Mouse (Mus musculus) midbrain, postnatal 0 days (tissue): ENCODE measurements at regions not wholly inside any gene's neighbourhood (a gene's known extent, or its start where the extent isn't known, plus 50 kb on each side); places are given as distances from the start of the nearest gene placed in this dataset.

Experiments used
- ATAC-seq: fragments of 200-750 bp; cut with Nextera tagmentation; 2 replicates; pipeline ENCODE4 v1.8.0; 2017; ENCODE audit warnings: moderate number of reproducible peaks, mild to moderate bottlenecking, moderate TSS enrichment, moderate library complexity; ENCODE audit not compliant: low FRiP score
- DNase-seq: peaks from one replicate; pipeline ENCODE4 v3.0.0-alpha.2; 2015; ENCODE audit warnings: low spot score
- H3K27ac ChIP-seq: fragments of 300-500 bp; sonication (generic); 2 replicates; pipeline ENCODE4 v1.5.1; 2014; ENCODE audit warnings: low read depth, mild to moderate bottlenecking, low read length, mixed read lengths
- H3K27me3 ChIP-seq: fragments of 300-500 bp; sonication (generic); 2 replicates; pipeline ENCODE4 v1.6.1; 2014; ENCODE audit warnings: low read length, control low read depth, mixed read lengths; ENCODE audit not compliant: insufficient read depth
- H3K36me3 ChIP-seq: fragments of 300-500 bp; sonication (generic); 2 replicates; pipeline ENCODE4 v1.6.1; 2014; ENCODE audit warnings: low read length, control low read depth, mixed read lengths; ENCODE audit not compliant: insufficient read depth
- H3K4me1 ChIP-seq: fragments of 300-500 bp; sonication (generic); 2 replicates; pipeline ENCODE4 v1.6.1; 2014; ENCODE audit warnings: mild to moderate bottlenecking, control low read depth, antibody characterized with exemption, low read length, mixed read lengths; ENCODE audit not compliant: insufficient read depth
- H3K4me2 ChIP-seq: fragments of 300-500 bp; sonication (generic); 2 replicates; pipeline ENCODE4 v1.6.1; 2014; ENCODE audit warnings: low read depth, mild to moderate bottlenecking, low read length, mixed read lengths; ENCODE audit not compliant: poor library complexity, severe bottlenecking
- H3K4me3 ChIP-seq: fragments of 300-500 bp; sonication (generic); 2 replicates; pipeline ENCODE4 v1.5.1; 2014; ENCODE audit warnings: low read depth, mild to moderate bottlenecking, low read length, moderate library complexity
- H3K9ac ChIP-seq: fragments of 300-500 bp; sonication (generic); replicated peaks from 2 replicates; pipeline ENCODE4 v1.6.1; 2014; ENCODE audit warnings: mild to moderate bottlenecking, low read length, moderate library complexity, mixed read lengths; ENCODE audit not compliant: poor library complexity, severe bottlenecking
- H3K9me3 ChIP-seq: fragments of 300-500 bp; sonication (generic); 2 replicates; pipeline ENCODE4 v1.6.1; 2016; ENCODE audit warnings: low read length, control low read depth
- CTCF ChIP-seq: IDR thresholded peaks from 2 replicates; pipeline ENCODE4 v1.5.1; 2016; ENCODE audit warnings: antibody characterized with exemption, mild to moderate bottlenecking
- WGBS: fragments of 180-500 bp; shearing (Covaris S2); extraction: QIAGEN DNeasy Blood & Tissue Kit; methylation state at CpG from one replicate; pipeline ENCODE4 v1.1.7; 2014; 5-methylcytosine and 5-hydroxymethylcytosine counted together

DNA sequence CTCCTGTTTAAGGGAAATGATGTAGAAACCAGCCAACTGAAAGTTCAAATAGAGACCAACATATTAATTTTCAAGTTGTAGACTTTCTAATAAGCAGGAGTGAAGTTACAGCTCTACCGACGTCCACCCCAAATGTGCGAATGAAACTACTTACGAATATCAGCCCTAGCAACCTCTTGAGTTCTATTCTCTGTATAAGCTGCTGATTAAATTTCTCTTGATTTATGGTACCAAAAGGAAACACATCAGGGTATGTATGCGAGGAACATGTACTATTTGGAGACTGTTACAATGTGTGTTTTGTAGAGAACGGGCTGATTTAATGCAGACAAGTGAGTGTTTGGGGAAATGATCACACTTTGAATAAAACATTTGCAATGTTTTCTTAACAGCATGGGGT, 412.9 kb downstream of the Cd109 start:
- no peaks in the 10 kb centered on the region for H3K9me3 ChIP-seq
- WGBS: 89% methylated on average over 6 of the region's 6 CpGs
- H3K4me3 ChIP-seq: no peak overlapping the region
- H3K4me1 ChIP-seq: no peaks in the 10 kb centered on the region
- no peak overlapping the region for H3K4me2 ChIP-seq
- no peak overlapping the region for H3K9ac ChIP-seq
- H3K27ac ChIP-seq: no peak overlapping the region
- H3K36me3 ChIP-seq: no peaks in the 10 kb centered on the region
- no peak for ATAC-seq
- no peak for DNase-seq
- TF ChIP-seq CTCF: no peak
- H3K27me3 ChIP-seq: no peaks in the 10 kb centered on the region

DNA sequence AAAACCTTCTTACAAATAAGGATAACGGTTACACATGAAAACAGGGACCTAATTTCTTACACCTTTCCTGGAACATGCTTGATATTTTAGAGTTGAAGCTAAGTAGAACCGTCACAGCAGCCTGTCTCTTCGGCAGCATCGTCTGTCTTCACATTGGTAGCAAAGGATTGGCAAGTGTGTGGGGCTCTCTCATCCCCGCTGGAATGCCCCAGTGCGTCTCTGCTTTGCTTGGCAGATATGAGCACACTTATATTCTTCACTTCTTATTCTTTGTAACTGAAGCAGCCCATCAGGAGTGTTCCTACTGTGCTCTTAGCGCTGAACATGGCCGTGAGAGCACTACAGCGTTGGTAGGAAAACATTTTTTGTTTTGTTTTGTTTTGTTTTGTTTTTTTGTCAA, 414.1 kb downstream of the Cd109 start:
- no peaks in the 10 kb centered on the region for H3K36me3 ChIP-seq
- no peaks in the 10 kb centered on the region for H3K4me1 ChIP-seq
- ATAC-seq: no peak
- H3K27ac ChIP-seq: no peak overlapping the region
- H3K9ac ChIP-seq: no peak overlapping the region
- no peak for DNase-seq
- no peaks in the 10 kb centered on the region for H3K9me3 ChIP-seq
- H3K27me3 ChIP-seq: no peaks in the 10 kb centered on the region
- no peak overlapping the region for H3K4me2 ChIP-seq
- no peak for TF ChIP-seq CTCF
- no peak overlapping the region for H3K4me3 ChIP-seq
- 85% methylated on average over 9 of the region's 9 CpGs for WGBS

DNA sequence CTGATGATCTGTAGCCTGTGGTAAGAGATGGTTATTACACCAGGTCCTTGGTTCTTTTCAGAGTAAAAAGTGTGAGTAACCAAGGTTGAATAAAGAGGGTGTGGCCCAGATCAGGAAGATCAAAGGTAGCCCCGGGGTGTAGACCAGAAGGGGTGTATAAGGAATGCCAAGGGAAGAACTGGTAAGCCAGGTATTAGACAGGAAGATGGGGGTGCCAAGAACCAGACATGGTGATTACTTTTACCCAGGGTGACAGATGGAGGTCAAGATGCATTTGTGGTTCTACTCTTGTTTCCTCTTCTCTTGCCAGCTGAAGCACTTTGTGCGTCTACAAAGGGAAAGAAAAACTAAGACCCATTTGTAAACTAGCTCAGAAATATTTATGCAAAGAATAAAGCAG, 420.3 kb downstream of the Cd109 start:
- no peak for ATAC-seq

DNA sequence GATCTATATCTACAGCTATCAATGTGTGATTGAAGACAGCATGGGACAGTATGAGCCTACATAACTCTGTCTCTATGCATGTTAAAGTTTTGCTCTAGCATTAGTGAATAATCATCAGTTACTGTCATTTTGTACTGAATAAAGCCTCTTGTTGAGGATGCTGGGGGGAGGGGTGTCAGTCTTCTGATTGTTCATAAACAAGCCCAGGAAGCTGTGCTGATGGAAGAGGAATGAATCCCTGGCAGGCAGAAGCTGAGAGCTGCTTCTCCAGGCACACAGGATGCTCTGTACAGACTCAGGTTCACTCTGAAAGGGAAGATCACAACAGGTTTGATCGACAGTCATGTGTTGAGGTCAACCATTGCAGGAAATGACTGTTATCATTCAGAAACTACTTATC, 421.7 kb downstream of the Cd109 start:
- no peak overlapping the region for H3K4me3 ChIP-seq
- no peaks in the 10 kb centered on the region for H3K27me3 ChIP-seq
- 83% methylated on average over 1 of the region's 1 CpGs for WGBS
- no peak for DNase-seq
- no peaks in the 10 kb centered on the region for H3K4me1 ChIP-seq
- no peak for TF ChIP-seq CTCF
- H3K9ac ChIP-seq: no peak overlapping the region
- H3K4me2 ChIP-seq: no peak overlapping the region
- no peak overlapping the region for H3K27ac ChIP-seq
- ATAC-seq: no peak
- no peaks in the 10 kb centered on the region for H3K9me3 ChIP-seq
- no peaks in the 10 kb centered on the region for H3K36me3 ChIP-seq

More for the DNA sequence above, 420.3 kb downstream of the Cd109 start:
- Histone ChIP-seq H3K9me3 (no peaks in the 10 kb centered on the region), H3K36me3 (no peaks in the 10 kb centered on the region), H3K4me1 (no peaks in the 10 kb centered on the region), H3K9ac (no peak overlapping the region), H3K27ac (no peak overlapping the region), H3K27me3 (no peaks in the 10 kb centered on the region), H3K4me2 (no peak overlapping the region), H3K4me3 (no peak overlapping the region)
- DNase-seq: no peak
- TF ChIP-seq CTCF: no peak
- WGBS: 84% methylated on average over 2 of the region's 2 CpGs

DNA sequence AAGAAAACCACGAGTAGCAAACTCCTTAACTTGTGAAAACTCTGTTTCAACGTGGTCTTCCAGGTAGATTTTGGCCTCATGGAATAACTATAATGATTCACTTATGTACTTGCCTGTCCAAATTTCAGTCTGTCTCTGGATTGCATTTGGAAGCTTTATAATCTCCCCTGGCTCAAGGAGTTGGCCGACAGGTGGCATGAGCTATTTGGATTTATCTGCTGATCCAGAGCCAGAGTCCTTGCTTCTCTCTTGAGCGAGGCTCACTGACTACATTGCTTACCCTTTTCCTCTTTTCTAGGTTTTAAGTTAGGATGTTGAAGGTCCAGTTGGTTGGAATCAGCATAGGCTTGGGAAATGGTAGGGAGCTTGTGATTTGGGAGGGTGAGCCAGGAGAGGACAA, 423.6 kb downstream of the Cd109 start:
- WGBS: 87% methylated on average over 4 of the region's 4 CpGs
- Histone ChIP-seq H3K36me3 (no peaks in the 10 kb centered on the region), H3K4me3 (no peak overlapping the region), H3K9ac (no peak overlapping the region), H3K27me3 (no peaks in the 10 kb centered on the region), H3K9me3 (no peaks in the 10 kb centered on the region), H3K4me1 (no peaks in the 10 kb centered on the region), H3K27ac (no peak overlapping the region), H3K4me2 (no peak overlapping the region)
- ATAC-seq (no peak), DNase-seq (no peak)
- TF ChIP-seq CTCF: no peak

DNA sequence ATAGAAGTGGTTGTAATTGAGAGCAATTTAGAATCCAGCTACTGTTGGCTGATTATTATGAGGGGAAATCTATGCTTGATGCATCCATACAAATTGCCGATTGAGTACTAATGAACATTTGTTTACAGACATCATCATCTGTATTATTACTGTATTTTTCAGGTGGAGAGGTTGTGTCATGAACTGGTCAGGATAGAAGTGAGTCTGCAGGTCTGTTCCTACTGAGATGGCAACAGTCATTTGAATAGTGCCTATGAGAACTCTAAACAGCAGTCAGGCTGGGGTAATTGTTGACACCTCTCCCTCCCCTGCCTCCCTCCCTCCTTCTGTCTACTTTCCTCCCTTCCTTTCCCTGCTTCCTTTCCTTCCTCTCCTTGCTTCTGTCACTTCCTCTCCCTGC, 429.0 kb downstream of the Cd109 start:
- no peaks in the 10 kb centered on the region for H3K27me3 ChIP-seq
- H3K9ac ChIP-seq: no peak overlapping the region
- no peak overlapping the region for H3K27ac ChIP-seq
- no peaks in the 10 kb centered on the region for H3K9me3 ChIP-seq
- no peak overlapping the region for H3K4me3 ChIP-seq
- 93% methylated on average over 1 of the region's 1 CpGs for WGBS
- no peak overlapping the region for H3K4me2 ChIP-seq
- H3K36me3 ChIP-seq: no peaks in the 10 kb centered on the region
- H3K4me1 ChIP-seq: no peaks in the 10 kb centered on the region
- ATAC-seq (no peak), DNase-seq (no peak)
- no peak for TF ChIP-seq CTCF

DNA sequence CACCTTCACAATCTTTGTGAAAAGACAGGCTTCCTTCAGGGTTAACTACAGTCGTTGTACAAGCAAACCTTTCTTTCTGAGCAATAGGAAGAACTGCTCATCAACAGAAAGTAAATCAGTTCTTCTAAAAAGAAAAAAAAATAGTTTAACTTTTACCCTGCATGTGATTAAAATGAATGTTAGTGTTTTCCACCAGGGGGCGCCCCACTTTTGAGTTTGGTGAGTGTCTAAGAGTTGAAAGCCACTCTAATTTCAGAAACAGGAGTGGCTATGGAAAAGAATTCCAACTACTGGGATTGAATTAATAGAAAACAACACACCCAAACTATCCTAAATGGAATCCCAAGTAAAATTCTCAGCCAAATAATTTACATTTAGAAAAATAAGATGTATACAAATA, 430.0 kb downstream of the Cd109 start:
- Histone ChIP-seq H3K9ac (no peak overlapping the region), H3K9me3 (no peaks in the 10 kb centered on the region), H3K4me3 (no peak overlapping the region), H3K4me2 (no peak overlapping the region), H3K27ac (no peak overlapping the region), H3K36me3 (no peaks in the 10 kb centered on the region), H3K4me1 (no peaks in the 10 kb centered on the region), H3K27me3 (no peaks in the 10 kb centered on the region)
- ATAC-seq (no peak), DNase-seq (peak; percentile 5)
- peak; percentile 47 for TF ChIP-seq CTCF
- 5% methylated on average over 2 of the region's 2 CpGs for WGBS
